30 mouse cellular contexts compared by ENCODE assay signal in the genomic region with DNA sequence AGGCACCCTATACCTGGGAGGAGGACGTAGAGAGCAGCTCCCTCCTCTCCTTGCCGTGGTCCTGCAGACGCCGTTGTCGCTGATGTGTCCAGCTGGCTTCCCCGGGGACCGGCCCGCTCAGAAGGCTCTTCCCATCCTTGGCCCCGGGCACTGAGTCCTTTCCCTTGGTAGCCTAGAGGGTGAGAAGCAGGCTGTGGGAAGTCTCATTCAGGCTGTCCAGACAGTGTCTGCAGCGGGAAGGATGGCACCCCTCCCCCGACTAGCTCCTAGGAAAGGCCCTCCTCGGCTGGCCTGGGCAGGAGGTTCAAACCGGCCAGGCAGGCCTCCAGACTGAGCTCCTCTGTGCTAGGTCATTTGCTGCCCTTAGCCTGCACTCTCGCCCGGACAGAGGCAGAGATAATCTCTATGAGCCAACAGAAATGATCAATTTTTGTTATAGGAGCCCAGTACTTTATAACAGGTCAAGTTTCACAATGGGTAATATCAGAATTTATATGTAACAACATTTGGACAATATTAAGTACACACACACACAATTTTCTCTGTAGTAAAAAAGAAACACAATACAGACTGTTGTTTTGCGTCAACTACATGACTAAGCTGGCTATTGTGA. TPM values are rescaled to one million over a fixed set of nuclear protein-coding genes. Genes with fewer than 3 reads are reported as not detected.
DNase-seq lines count a peak whose midpoint lies in the region; ATAC-seq and TF ChIP-seq lines count a peak whose summit lies in the region.
"Had no signal": no experiment of that assay in that cellular context is flagged by ENCODE, and none has a peak within 500 bp of the region (broad histone marks: within the 10 kb centered on the region; RNA-seq: fewer than 3 reads in every experiment).

No protein-coding gene starts in this region.

- H3K4me1 ChIP-seq in hindbrain, embryonic 11.5 days (replicated peaks; ENCODE audit: control insufficient read depth, insufficient read depth, low read length): no peaks in the 10 kb centered on the region
- no peaks in the 10 kb centered on the region for H3K4me1 ChIP-seq in hindbrain, embryonic 16.5 days (ENCODE audit: control insufficient read depth, insufficient read depth, low read depth, low read length)
- H3K4me1 ChIP-seq in lung, embryonic 16.5 days (replicated peaks; ENCODE audit: control insufficient read depth, insufficient read depth, low read length): no peaks in the 10 kb centered on the region
- H3K4me1 ChIP-seq in midbrain, postnatal 0 days (ENCODE audit: insufficient read depth, low read length): no peaks in the 10 kb centered on the region
- H3K4me1 ChIP-seq: neural tube, embryonic 13.5 days had no signal

- 0 out of 2 replicates have a peak, but pooled peaks have one; percentile 27 for ATAC-seq in hindbrain, embryonic 11.5 days (ENCODE audit: low FRiP score)
- no peak for ATAC-seq in hindbrain, embryonic 16.5 days
- no peak for ATAC-seq in lung, embryonic 16.5 days (ENCODE audit: low read depth)
- no peak for ATAC-seq in midbrain, postnatal 0 days (ENCODE audit: low FRiP score)
- ATAC-seq: CD4-positive, CD25-positive, alpha-beta regulatory T cell, adult 4 months; forebrain, embryonic 14.5 days had no signal

- no peaks in the 10 kb centered on the region for H3K27me3 ChIP-seq in hindbrain, embryonic 11.5 days (ENCODE audit: control insufficient read depth, insufficient read depth, low read length)
- H3K27me3 ChIP-seq in hindbrain, embryonic 16.5 days (replicated peaks; ENCODE audit: control insufficient read depth, insufficient read depth, low read length): no peaks in the 10 kb centered on the region
- no peaks in the 10 kb centered on the region for H3K27me3 ChIP-seq in lung, embryonic 16.5 days (ENCODE audit: control insufficient read depth, insufficient read depth, low read depth, low read length)
- H3K27me3 ChIP-seq in midbrain, postnatal 0 days (ENCODE audit: insufficient read depth, low read length): no peaks in the 10 kb centered on the region
- H3K27me3 ChIP-seq: lung, embryonic 15.5 days; neural tube, embryonic 13.5 days had no signal

- H3K4me2 ChIP-seq in hindbrain, embryonic 11.5 days (replicated peaks; ENCODE audit: low read depth, low read length): no peak overlapping the region
- no peak overlapping the region for H3K4me2 ChIP-seq in hindbrain, embryonic 16.5 days (ENCODE audit: low read length)
- H3K4me2 ChIP-seq in lung, embryonic 16.5 days (ENCODE audit: low read depth, low read length): no peak overlapping the region
- no peak overlapping the region for H3K4me2 ChIP-seq in midbrain, postnatal 0 days (ENCODE audit: low read depth, low read length, poor library complexity, severe bottlenecking)
- H3K4me2 ChIP-seq: lung, embryonic 15.5 days; neural tube, embryonic 13.5 days had no signal

- H3K4me3 ChIP-seq in hindbrain, embryonic 11.5 days (ENCODE audit: low read depth, low read length): no peak overlapping the region
- no peak overlapping the region for H3K4me3 ChIP-seq in hindbrain, embryonic 16.5 days (ENCODE audit: low read length)
- no peak overlapping the region for H3K4me3 ChIP-seq in lung, embryonic 16.5 days (ENCODE audit: low read length)
- H3K4me3 ChIP-seq in midbrain, postnatal 0 days (ENCODE audit: low read depth, low read length): no peak overlapping the region
- H3K4me3 ChIP-seq: lung, embryonic 15.5 days; myocyte; neural tube, embryonic 13.5 days had no signal

- no peak for TF ChIP-seq CTCF in midbrain, postnatal 0 days (IDR thresholded peaks at IDR 0.05)

- peak; percentile 43 for DNase-seq in embryo, embryonic 10 days (ENCODE audit: low spot score)
- DNase-seq in embryo, embryonic 10.5 days (ENCODE audit: low spot score): no peak
- DNase-seq in hindbrain, embryonic 11.5 days (ENCODE audit: low spot score): peak; percentile 13
- no peak for DNase-seq in lung, postnatal 4 days
- no peak for DNase-seq in midbrain, postnatal 0 days (ENCODE audit: low spot score)
- DNase-seq: adrenal gland, postnatal 25 days; embryo, embryonic 11 days; gastrocnemius, postnatal 14 days; heart, adult 18-20 months; heart, postnatal 36 days; kidney, adult 18-20 months; left cerebral cortex, postnatal 4 days; liver; retina, postnatal 1 day; right cerebral cortex, postnatal 25 days; spleen, adult 18-20 months had no signal

- H3K9me3 ChIP-seq in hindbrain, embryonic 11.5 days (ENCODE audit: control insufficient read depth, low read length): no peaks in the 10 kb centered on the region
- no peaks in the 10 kb centered on the region for H3K9me3 ChIP-seq in hindbrain, embryonic 16.5 days (ENCODE audit: control insufficient read depth, low read length)
- no peaks in the 10 kb centered on the region for H3K9me3 ChIP-seq in lung, embryonic 16.5 days (ENCODE audit: control insufficient read depth, low read length)
- H3K9me3 ChIP-seq in midbrain, postnatal 0 days (ENCODE audit: low read length): no peaks in the 10 kb centered on the region
- H3K9me3 ChIP-seq: lung, embryonic 15.5 days; neural tube, embryonic 13.5 days had no signal

- no peak overlapping the region for H3K9ac ChIP-seq in hindbrain, embryonic 11.5 days (ENCODE audit: low read depth, low read length)
- no peak overlapping the region for H3K9ac ChIP-seq in hindbrain, embryonic 16.5 days (ENCODE audit: low read depth, low read length)
- 0 out of 2 replicates have a peak overlapping the region, but pooled peaks have one; percentile 7 for H3K9ac ChIP-seq in lung, embryonic 16.5 days (ENCODE audit: low read length)
- 0 out of 2 replicates have a peak overlapping the region, but pooled peaks have one; percentile 19 for H3K9ac ChIP-seq in midbrain, postnatal 0 days (replicated peaks; ENCODE audit: low read length, poor library complexity, severe bottlenecking)
- H3K9ac ChIP-seq: lung, embryonic 15.5 days; neural tube, embryonic 13.5 days had no signal

- 53% methylated on average over 16 of the region's 16 CpGs for WGBS in hindbrain, embryonic 11.5 days
- 56% methylated on average over 12 of the region's 16 CpGs for WGBS in hindbrain, embryonic 16.5 days
- 56% methylated on average over 16 of the region's 16 CpGs for WGBS in lung, embryonic 16.5 days
- WGBS in midbrain, postnatal 0 days: 57% methylated on average over 13 of the region's 16 CpGs

- H3K27ac ChIP-seq in hindbrain, embryonic 11.5 days (ENCODE audit: low read depth, low read length): no peak overlapping the region
- H3K27ac ChIP-seq in hindbrain, embryonic 16.5 days (ENCODE audit: low read depth, low read length): no peak overlapping the region
- no peak overlapping the region for H3K27ac ChIP-seq in lung, embryonic 16.5 days (ENCODE audit: low read length)
- no peak overlapping the region for H3K27ac ChIP-seq in midbrain, postnatal 0 days (ENCODE audit: low read depth, low read length)
- H3K27ac ChIP-seq: lung, embryonic 15.5 days; macrophage; neural tube, embryonic 13.5 days had no signal

- peaks cover 4% of the 10 kb centered on the region for H3K36me3 ChIP-seq in hindbrain, embryonic 11.5 days (ENCODE audit: control insufficient read depth, insufficient read depth, low read length)
- peaks cover 35% of the 10 kb centered on the region for H3K36me3 ChIP-seq in hindbrain, embryonic 16.5 days (ENCODE audit: control insufficient read depth, insufficient read depth, low read length)
- peaks cover 40% of the 10 kb centered on the region for H3K36me3 ChIP-seq in lung, embryonic 16.5 days (ENCODE audit: control insufficient read depth, insufficient read depth, low read length)
- H3K36me3 ChIP-seq in midbrain, postnatal 0 days (ENCODE audit: insufficient read depth, low read length): peaks cover 54% of the 10 kb centered on the region

RNA-seq across cellular contexts. Expression of a gene that starts 14.4 kb away (rescaled TPM):
- 11.0 and 12.3 TPM in 2 replicates for polyA plus RNA-seq in hindbrain, embryonic 11.5 days (2014; fragmentation: Nextera tagmentation; extraction: Ambion mirVana)
- 13.9 and 14.8 TPM in 2 replicates for polyA plus RNA-seq in hindbrain, embryonic 16.5 days (2015; fragmentation: Nextera tagmentation; extraction: Ambion mirVana)
- polyA plus RNA-seq in lung, embryonic 16.5 days (2015; fragmentation: Nextera tagmentation; extraction: Ambion mirVana): 19.0 and 22.5 TPM in 2 replicates
- total RNA-seq in midbrain, postnatal 0 days (2014; rRNA removed): 46.2 and 52.6 TPM in 2 replicates
- polyA plus RNA-seq in midbrain, postnatal 0 days (2015; fragmentation: Nextera tagmentation; extraction: Ambion mirVana): 17.7 and 19.1 TPM in 2 replicates

RNA-seq across cellular contexts. Expression of a gene that starts 18.4 kb away (rescaled TPM):
- polyA plus RNA-seq in hindbrain, embryonic 11.5 days (2014; fragmentation: Nextera tagmentation; extraction: Ambion mirVana): 12.3 and 13.5 TPM in 2 replicates
- 9.7 and 9.8 TPM in 2 replicates for polyA plus RNA-seq in hindbrain, embryonic 16.5 days (2015; fragmentation: Nextera tagmentation; extraction: Ambion mirVana)
- 21.6 and 22.8 TPM in 2 replicates for polyA plus RNA-seq in lung, embryonic 16.5 days (2015; fragmentation: Nextera tagmentation; extraction: Ambion mirVana)
- total RNA-seq in midbrain, postnatal 0 days (2014; rRNA removed): 2.8 and 6.0 TPM in 2 replicates
- polyA plus RNA-seq in midbrain, postnatal 0 days (2015; fragmentation: Nextera tagmentation; extraction: Ambion mirVana): 4.8 and 4.9 TPM in 2 replicates

RNA-seq across cellular contexts. Expression of a gene that starts 23.7 kb away (rescaled TPM):
- polyA plus RNA-seq in hindbrain, embryonic 11.5 days (2014; fragmentation: Nextera tagmentation; extraction: Ambion mirVana): not detected in 2 replicates
- polyA plus RNA-seq in hindbrain, embryonic 16.5 days (2015; fragmentation: Nextera tagmentation; extraction: Ambion mirVana): not detected in 2 replicates
- polyA plus RNA-seq in lung, embryonic 16.5 days (2015; fragmentation: Nextera tagmentation; extraction: Ambion mirVana): 0.24 TPM in 1 of 2 replicates, not detected in the other
- not detected in 2 replicates for total RNA-seq in midbrain, postnatal 0 days (2014; rRNA removed)
- not detected in 2 replicates for polyA plus RNA-seq in midbrain, postnatal 0 days (2015; fragmentation: Nextera tagmentation; extraction: Ambion mirVana)
- total RNA-seq: adrenal gland, postnatal 25 days; gastrocnemius, postnatal 14 days; heart, adult 18-20 months; heart, postnatal 36 days; layer of hippocampus, postnatal 14 days; left cerebral cortex, adult 8-10 months; left cerebral cortex, postnatal 4 days had no signal
- polyA plus RNA-seq: brain, embryonic 14.5 days; embryonic facial prominence, embryonic 14.5 days; forebrain, embryonic 14.5 days; heart, embryonic 14.5 days; kidney, embryonic 16.5 days; lung, embryonic 15.5 days; macrophage; myocyte; neural tube, embryonic 13.5 days had no signal

RNA-seq across cellular contexts. Expression of a gene that starts 33.3 kb away (rescaled TPM):
- 0.95 and 1.1 TPM in 2 replicates for polyA plus RNA-seq in hindbrain, embryonic 11.5 days (2014; fragmentation: Nextera tagmentation; extraction: Ambion mirVana)
- 1.1 and 1.7 TPM in 2 replicates for polyA plus RNA-seq in hindbrain, embryonic 16.5 days (2015; fragmentation: Nextera tagmentation; extraction: Ambion mirVana)
- 4.7 and 7.0 TPM in 2 replicates for polyA plus RNA-seq in lung, embryonic 16.5 days (2015; fragmentation: Nextera tagmentation; extraction: Ambion mirVana)
- total RNA-seq in midbrain, postnatal 0 days (2014; rRNA removed): 2.5 and 2.8 TPM in 2 replicates
- 0.46 and 0.67 TPM in 2 replicates for polyA plus RNA-seq in midbrain, postnatal 0 days (2015; fragmentation: Nextera tagmentation; extraction: Ambion mirVana)

Comparison
In these comparisons a context has a peak if more than half of its experiments do, and no peak if none do; other contexts are left out.
1. DNase-seq: peak in embryo, embryonic 10 days (single experiment) and hindbrain, embryonic 11.5 days (single experiment); none in embryo, embryonic 10.5 days (single experiment), lung, postnatal 4 days (0 of 2) and midbrain, postnatal 0 days (single experiment).
2. H3K9ac ChIP-seq: peak in lung, embryonic 16.5 days (single experiment) and midbrain, postnatal 0 days (single experiment); none in hindbrain, embryonic 11.5 days (single experiment) and hindbrain, embryonic 16.5 days (single experiment).